Mouse (Mus musculus) left cerebral cortex, postnatal 36 days (tissue): ENCODE results near the gene Nr0b1. TPM values are rescaled to one million over a fixed set of nuclear protein-coding genes. Genes with fewer than 3 reads are reported as not detected.

Source experiments
- DNase-seq, 2 experiments: peaks; one replicate each; pipeline ENCODE4 v3.0.0; 2021 to 2022; ENCODE audit warnings: low spot score in 2 of 2, mixed read lengths in 1 of 2
- intact Hi-C: fragments of 180-260 bp; cut with DNase I; formaldehyde crosslinking; loops from one replicate; pipeline ENCODE4 v1.15.1; 2025
- total RNA-seq, 2 experiments: library from RNA; stranded (reverse); gene quantifications; 2 replicates each; pipeline ENCODE4 v1.2.3; 2021

The Nr0b1 gene
- total RNA-seq: under 1 TPM in 1 of 2 experiments, not detected in 1; 0.23 TPM

DNA sequence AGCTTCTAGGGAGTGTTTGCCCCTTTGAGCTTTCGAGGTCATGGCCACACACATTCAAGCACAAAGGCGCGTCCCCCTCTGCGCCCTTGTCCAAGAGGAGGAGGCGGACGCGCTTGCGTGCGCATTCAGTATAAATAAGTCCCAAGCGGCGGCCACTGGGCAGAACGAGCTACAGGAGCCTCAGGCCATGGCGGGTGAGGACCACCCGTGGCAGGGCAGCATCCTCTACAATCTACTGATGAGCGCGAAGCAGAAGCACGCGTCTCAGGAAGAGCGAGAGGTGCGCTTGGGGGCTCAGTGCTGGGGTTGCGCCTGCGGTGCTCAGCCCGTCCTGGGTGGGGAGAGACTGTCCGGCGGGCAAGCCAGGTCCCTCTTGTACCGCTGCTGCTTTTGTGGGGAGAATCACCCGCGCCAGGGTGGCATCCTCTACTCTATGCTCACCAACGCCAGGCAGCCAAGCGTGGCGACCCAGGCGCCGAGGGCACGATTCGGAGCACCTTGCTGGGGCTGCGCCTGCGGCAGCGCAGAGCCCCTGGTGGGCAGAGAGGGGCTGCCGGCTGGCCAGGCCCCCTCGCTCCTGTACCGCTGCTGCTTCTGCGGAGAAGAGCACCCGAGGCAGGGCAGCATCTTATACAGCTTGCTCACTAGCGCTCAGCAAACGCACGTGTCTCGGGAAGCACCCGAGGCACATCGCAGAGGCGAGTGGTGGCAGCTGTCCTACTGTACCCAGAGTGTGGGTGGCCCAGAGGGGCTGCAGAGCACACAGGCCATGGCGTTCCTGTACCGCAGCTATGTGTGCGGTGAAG is at the start of gene Nr0b1:
Gene Nr0b1, plus strand, starts transcription at position 151 of the 806 bp plus-strand sequence.
- no peak for DNase-seq

DNA sequence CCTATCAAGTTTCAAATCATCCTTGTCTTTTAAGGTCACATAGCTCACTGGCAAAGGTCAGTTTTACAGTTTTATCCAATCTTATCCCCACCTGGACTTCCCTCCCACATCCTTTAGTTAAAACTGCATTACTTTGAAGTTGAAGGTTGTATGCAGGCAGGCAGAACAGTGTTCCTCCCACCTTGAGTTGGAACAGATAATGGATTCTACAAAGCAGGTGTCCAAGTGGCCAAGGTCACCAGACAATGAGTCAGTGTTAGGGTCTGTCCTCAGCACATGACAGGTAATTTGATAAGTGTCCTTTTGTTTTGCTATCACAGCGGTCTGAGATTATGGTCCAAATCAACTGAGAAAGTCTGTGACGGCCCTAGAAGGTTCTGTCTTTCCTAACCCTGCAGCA is 4.3 kb upstream of the Nr0b1 start:
- DNase-seq: no peak
- intact Hi-C loops: no loop called here

More for the DNA sequence above, at the start of gene Nr0b1:
- intact Hi-C loops: no loop called here

DNA sequence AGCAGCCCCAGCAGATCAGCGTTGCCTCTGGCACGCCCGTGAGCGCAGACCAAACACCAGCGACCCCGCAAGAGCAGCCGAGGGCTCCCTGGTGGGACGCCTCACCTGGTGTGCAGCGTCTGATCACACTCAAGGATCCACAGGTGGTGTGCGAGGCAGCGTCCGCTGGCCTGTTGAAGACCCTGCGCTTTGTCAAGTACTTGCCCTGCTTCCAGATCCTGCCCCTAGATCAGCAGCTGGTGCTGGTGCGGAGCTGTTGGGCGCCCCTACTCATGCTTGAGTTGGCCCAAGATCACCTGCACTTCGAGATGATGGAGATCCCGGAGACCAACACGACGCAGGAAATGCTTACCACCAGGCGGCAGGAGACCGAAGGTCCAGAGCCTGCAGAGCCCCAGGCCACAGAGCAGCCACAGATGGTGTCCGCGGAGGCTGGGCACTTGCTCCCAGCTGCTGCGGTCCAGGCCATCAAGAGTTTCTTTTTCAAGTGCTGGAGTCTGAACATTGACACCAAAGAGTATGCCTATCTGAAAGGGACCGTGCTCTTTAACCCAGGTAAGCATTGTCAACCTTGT is 943 bp downstream of the Nr0b1 start:
- intact Hi-C loops: no loop called here
- no peak for DNase-seq

DNA sequence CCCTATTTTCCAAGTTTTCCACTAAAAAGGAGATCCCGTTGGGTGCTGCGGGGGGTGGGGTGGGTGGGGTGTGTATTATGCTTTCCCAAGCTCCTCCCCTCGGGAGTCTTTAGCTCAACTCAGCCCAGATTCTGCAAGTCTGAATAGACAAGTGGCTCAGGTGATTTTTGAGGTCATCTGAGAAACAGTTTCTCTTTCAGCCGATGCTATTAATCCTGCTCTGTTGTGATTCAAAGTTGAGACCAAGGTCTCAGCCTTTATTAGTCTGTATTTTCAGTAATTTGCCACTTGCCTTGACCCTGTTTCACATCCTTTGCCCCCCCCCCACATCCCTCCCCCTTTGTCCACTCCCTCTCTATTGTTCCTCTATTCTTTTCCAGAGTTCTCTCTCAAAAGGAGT is 1.8 kb downstream of the Nr0b1 start:
- no peak for DNase-seq
- intact Hi-C loops: no loop called here

DNA sequence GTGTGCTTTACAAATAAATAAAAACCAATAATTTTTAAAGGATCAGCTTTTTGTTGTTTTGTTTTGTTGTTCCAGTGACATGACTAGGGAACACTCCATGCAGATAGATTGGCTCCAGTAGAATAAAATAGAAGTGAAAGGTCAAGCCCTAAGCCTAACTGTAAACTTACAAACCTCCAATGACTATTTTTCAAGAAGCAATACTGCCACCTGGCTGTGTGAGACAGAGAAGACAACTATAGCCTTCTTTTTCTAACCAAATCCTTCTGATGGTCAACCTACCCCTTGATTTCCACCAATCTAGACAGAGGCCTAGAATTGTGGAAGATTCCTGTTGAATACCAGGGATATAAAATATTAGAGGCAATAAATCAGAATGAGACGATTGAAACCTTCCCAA is 45.7 kb downstream of the Nr0b1 start:
- no peak for DNase-seq
- intact Hi-C loops: no loop called here

Other genes starting within 250 kb of the Nr0b1 start
- not detected for gene Samt3, start 147.6 kb upstream of the Nr0b1 start, total RNA-seq
- gene Mageb4, start 113.3 kb downstream of the Nr0b1 start, total RNA-seq: not detected